Mouse (Mus musculus) heart, embryonic 10.5 days (tissue): ENCODE results near the gene Clec4a2. TPM values are rescaled to one million over a fixed set of nuclear protein-coding genes. Genes with fewer than 3 reads are reported as not detected.
"Not testable (repeated sequence)": the region's sequence is repeated elsewhere in the genome, so short reads cannot be mapped to it uniquely, and the experiment has no call there.

Source experiments
- DNase-seq: peaks from one replicate; pipeline ENCODE4 v3.0.0-alpha.2; 2017; ENCODE audit warnings: low spot score
- H3K27ac ChIP-seq: fragments of 300-500 bp; sonication (generic); 2 replicates; pipeline ENCODE4 v1.5.1; 2016; ENCODE audit warnings: mild to moderate bottlenecking
- H3K27me3 ChIP-seq: fragments of 300-500 bp; sonication (generic); 2 replicates; pipeline ENCODE4 v1.6.1; 2016; ENCODE audit warnings: mild to moderate bottlenecking; ENCODE audit not compliant: poor library complexity, insufficient read depth, severe bottlenecking
- H3K36me3 ChIP-seq: fragments of 300-500 bp; sonication (generic); 2 replicates; pipeline ENCODE4 v1.6.1; 2016; ENCODE audit warnings: mild to moderate bottlenecking, moderate library complexity
- H3K4me1 ChIP-seq: fragments of 300-500 bp; sonication (generic); 2 replicates; pipeline ENCODE4 v1.6.1; 2016; ENCODE audit warnings: mild to moderate bottlenecking
- H3K4me3 ChIP-seq: fragments of 300-500 bp; sonication (generic); 2 replicates; pipeline ENCODE4 v1.5.1; 2016; ENCODE audit warnings: mild to moderate bottlenecking, moderate library complexity
- H3K9me3 ChIP-seq: fragments of 300-500 bp; sonication (generic); 2 replicates; pipeline ENCODE4 v1.6.1; 2016; ENCODE audit warnings: mild to moderate bottlenecking, moderate library complexity
- WGBS: fragments of 180-500 bp; shearing (Covaris S2); methylation state at CpG from one replicate; pipeline ENCODE4 v1.1.7; 2016; 5-methylcytosine and 5-hydroxymethylcytosine counted together
- polyA plus RNA-seq: library from polyadenylated mRNA; unstranded; fragments of >200 nt; fragmentation: Nextera tagmentation; extraction: Ambion mirVana; gene quantifications from 2 replicates; pipeline ENCODE4 v1.2.1, GENCODE M21; 2016

Gene Clec4a2
- polyA plus RNA-seq = not detected in 2 replicates

GRCm38 (mm10) chr6:123106128-123106527, at the start of gene Clec4a2:
TSS of gene Clec4a2 (plus strand) at chr6:123106428.
- 67% methylated on average over 1 of the region's 1 CpGs for WGBS
- H3K4me3 ChIP-seq = not testable (repeated sequence)

GRCm38 (mm10) chr6:123095125-123095843, 10.9 kb upstream of the Clec4a2 start:
- DNase-seq = no peak
- 86% methylated on average over 4 of the region's 4 CpGs for WGBS
- Histone ChIP-seq H3K27ac (no peak overlapping the region), H3K27me3 (no peaks in the 10 kb centered on the region), H3K36me3 (no peaks in the 10 kb centered on the region), H3K4me1 (no peaks in the 10 kb centered on the region), H3K4me3 (no peak overlapping the region), H3K9me3 (no peaks in the 10 kb centered on the region)

More at GRCm38 (mm10) chr6:123106128-123106527, at the start of gene Clec4a2:
- H3K27me3 ChIP-seq, H3K27ac ChIP-seq, H3K36me3 ChIP-seq, H3K4me1 ChIP-seq, DNase-seq, H3K9me3 ChIP-seq: not testable (repeated sequence)

- H3K27ac ChIP-seq = no peak overlapping the region
- H3K27me3 ChIP-seq = no peaks in the 10 kb centered on the region
- H3K9me3 ChIP-seq = no peaks in the 10 kb centered on the region
- DNase-seq = no peak
- H3K4me3 ChIP-seq = no peak overlapping the region
- H3K4me1 ChIP-seq = no peaks in the 10 kb centered on the region
- WGBS = 72% methylated on average over 3 of the region's 3 CpGs
- no peaks in the 10 kb centered on the region for H3K36me3 ChIP-seq
Observed at GRCm38 (mm10) chr6:123123195-123123594, 17.0 kb downstream of the Clec4a2 start.

GRCm38 (mm10) chr6:123127173-123127572, 20.9 kb downstream of the Clec4a2 start:
- Histone ChIP-seq H3K27me3 (no peaks in the 10 kb centered on the region), H3K4me1 (no peaks in the 10 kb centered on the region), H3K27ac (no peak overlapping the region), H3K9me3 (no peaks in the 10 kb centered on the region), H3K36me3 (no peaks in the 10 kb centered on the region), H3K4me3 (no peak overlapping the region)
- WGBS = 49% methylated on average over 1 of the region's 1 CpGs
- no peak for DNase-seq

- H3K27ac ChIP-seq, H3K36me3 ChIP-seq, DNase-seq, H3K27me3 ChIP-seq, H3K4me3 ChIP-seq, H3K4me1 ChIP-seq, H3K9me3 ChIP-seq: not testable (repeated sequence)
- 54% methylated on average over 29 of the region's 29 CpGs for WGBS
Observed at GRCm38 (mm10) chr6:123137766-123138526, 31.7 kb downstream of the Clec4a2 start.

- Histone ChIP-seq H3K27ac (no peak overlapping the region), H3K4me3 (no peak overlapping the region)
- WGBS = 49% methylated on average over 1 of the region's 1 CpGs
Observed at GRCm38 (mm10) chr6:123170106-123170505, 63.9 kb downstream of the Clec4a2 start.

GRCm38 (mm10) chr6:123171040-123171439, 64.8 kb downstream of the Clec4a2 start:
- H3K4me1 ChIP-seq = no peaks in the 10 kb centered on the region
- H3K36me3 ChIP-seq = no peaks in the 10 kb centered on the region
- DNase-seq = no peak
- no peaks in the 10 kb centered on the region for H3K9me3 ChIP-seq
- H3K27me3 ChIP-seq = no peaks in the 10 kb centered on the region
- H3K27ac ChIP-seq = no peak overlapping the region
- no peak overlapping the region for H3K4me3 ChIP-seq

More at GRCm38 (mm10) chr6:123170106-123170505, 63.9 kb downstream of the Clec4a2 start:
- no peaks in the 10 kb centered on the region for H3K36me3 ChIP-seq
- H3K9me3 ChIP-seq = no peaks in the 10 kb centered on the region
- H3K27me3 ChIP-seq = no peaks in the 10 kb centered on the region
- DNase-seq = no peak
- no peaks in the 10 kb centered on the region for H3K4me1 ChIP-seq

- Histone ChIP-seq H3K9me3 (no peaks in the 10 kb centered on the region), H3K4me1 (no peaks in the 10 kb centered on the region), H3K27ac (no peak within 1 kb of the TSS), H3K36me3 (no peaks in the 10 kb centered on the region), H3K4me3 (no peak within 1 kb of the TSS), H3K27me3 (no peaks in the 10 kb centered on the region)
- WGBS = 81% methylated on average over 4 of the region's 4 CpGs
- DNase-seq = no peak
Observed at GRCm38 (mm10) chr6:123172593-123172992, 66.4 kb downstream of the Clec4a2 start, which contains the start of gene Clec4b2. TSS of gene Clec4b2 (plus strand) at chr6:123172893.

- no peaks in the 10 kb centered on the region for H3K4me1 ChIP-seq
- no peak overlapping the region for H3K27ac ChIP-seq
- no peak overlapping the region for H3K4me3 ChIP-seq
- H3K27me3 ChIP-seq = no peaks in the 10 kb centered on the region
- WGBS = 84% methylated on average over 1 of the region's 1 CpGs
- no peak for DNase-seq
- no peaks in the 10 kb centered on the region for H3K36me3 ChIP-seq
- H3K9me3 ChIP-seq = no peaks in the 10 kb centered on the region
Observed at GRCm38 (mm10) chr6:123175549-123175948, 69.3 kb downstream of the Clec4a2 start.

GRCm38 (mm10) chr6:123184862-123185261, 78.6 kb downstream of the Clec4a2 start:
- not testable (repeated sequence) for H3K9me3 ChIP-seq, DNase-seq, H3K27ac ChIP-seq, H3K4me3 ChIP-seq, H3K27me3 ChIP-seq, H3K4me1 ChIP-seq, H3K36me3 ChIP-seq
- 73% methylated on average over 2 of the region's 2 CpGs for WGBS

Other genes starting within 250 kb of the Clec4a2 start
- 61.5 and 70.6 TPM in 2 replicates for gene Necap1, start 232.0 kb upstream of the Clec4a2 start, polyA plus RNA-seq
- gene Clec4a1, start 184.6 kb upstream of the Clec4a2 start, polyA plus RNA-seq = 0.27 and 0.63 TPM in 2 replicates
- gene Clec4a3, start 153.9 kb upstream of the Clec4a2 start, polyA plus RNA-seq = 0.11 TPM in 1 of 2 replicates, not detected in the other
- not detected in 2 replicates for gene Clec4a4, start 116.1 kb upstream of the Clec4a2 start, polyA plus RNA-seq
- gene Clec4b1, start 56.5 kb upstream of the Clec4a2 start, polyA plus RNA-seq = not detected in 2 replicates
- gene Clec4b2, start 66.5 kb downstream of the Clec4a2 start, polyA plus RNA-seq = not detected in 2 replicates
- 0.24 TPM in 1 of 2 replicates, not detected in the other for gene Clec4n, start 123.4 kb downstream of the Clec4a2 start, polyA plus RNA-seq
- gene Clec4d, start 155.7 kb downstream of the Clec4a2 start, polyA plus RNA-seq = not detected in 2 replicates
- gene Clec4e, start 183.4 kb downstream of the Clec4a2 start, polyA plus RNA-seq = 0.36 TPM in 1 of 2 replicates, not detected in the other
- gene Vmn2r19, start 201.9 kb downstream of the Clec4a2 start, polyA plus RNA-seq = not detected in 2 replicates